Mouse (Mus musculus) ES-CJ7 (cell line): Measurements from ENCODE around the gene Acot10.
"Not testable (repeated sequence)": the region's sequence is repeated elsewhere in the genome, so short reads cannot be mapped to it uniquely, and the experiment has no call there.

ENCODE experiments used
- DNase-seq: peaks from one replicate; pipeline ENCODE4 v3.0.0; 2011; ENCODE audit warnings: low read depth, low spot score

Acot10 gene

GRCm38 (mm10) chr15:20666650-20667049 is at the start of gene Acot10:
Gene Acot10, minus strand, starts transcription at chr15:20666750.
- DNase-seq, result no peak

- DNase-seq, result no peak
Observed at GRCm38 (mm10) chr15:20711859-20712258, 45.3 kb upstream of the Acot10 start.

GRCm38 (mm10) chr15:20696229-20696628 is 29.7 kb upstream of the Acot10 start:
- DNase-seq, result no peak

GRCm38 (mm10) chr15:20684200-20684599 is 17.6 kb upstream of the Acot10 start:
- DNase-seq, result no peak

- no peak for DNase-seq
Observed at GRCm38 (mm10) chr15:20682719-20683118, 16.2 kb upstream of the Acot10 start.

GRCm38 (mm10) chr15:20669507-20669906 is 3.0 kb upstream of the Acot10 start:
- DNase-seq, result not testable (repeated sequence)

- no peak for DNase-seq
Observed at GRCm38 (mm10) chr15:20667989-20668388, 1.4 kb upstream of the Acot10 start.

- no peak for DNase-seq
Observed at GRCm38 (mm10) chr15:20667350-20667749, 800 bp upstream of the Acot10 start.

GRCm38 (mm10) chr15:20660221-20660620 is 6.3 kb downstream of the Acot10 start:
- DNase-seq, result no peak

- no peak for DNase-seq
Observed at GRCm38 (mm10) chr15:20642905-20643414, 23.6 kb downstream of the Acot10 start.

GRCm38 (mm10) chr15:20639155-20639554 is 27.4 kb downstream of the Acot10 start:
- no peak for DNase-seq

- DNase-seq, result no peak
Observed at GRCm38 (mm10) chr15:20634593-20634992, 32.0 kb downstream of the Acot10 start.
